Mouse (Mus musculus): ENCODE results near the gene Akain1.

- TF ChIP-seq CTCF (IDR thresholded peaks at IDR 0.05; ENCODE audit: control insufficient read depth, insufficient read depth, insufficient replicate concordance, low read depth, low read length) (no peak), POLR2A (IDR thresholded peaks at IDR 0.05; ENCODE audit: control insufficient read depth, low read depth, low read length) (no peak)
These were observed 640 bp upstream of the Akain1 start for GRCm38 (mm10) chr17:69438486-69438885.
